Mouse (Mus musculus): ENCODE data around the gene B4galnt4.

Gene B4galnt4

DNA sequence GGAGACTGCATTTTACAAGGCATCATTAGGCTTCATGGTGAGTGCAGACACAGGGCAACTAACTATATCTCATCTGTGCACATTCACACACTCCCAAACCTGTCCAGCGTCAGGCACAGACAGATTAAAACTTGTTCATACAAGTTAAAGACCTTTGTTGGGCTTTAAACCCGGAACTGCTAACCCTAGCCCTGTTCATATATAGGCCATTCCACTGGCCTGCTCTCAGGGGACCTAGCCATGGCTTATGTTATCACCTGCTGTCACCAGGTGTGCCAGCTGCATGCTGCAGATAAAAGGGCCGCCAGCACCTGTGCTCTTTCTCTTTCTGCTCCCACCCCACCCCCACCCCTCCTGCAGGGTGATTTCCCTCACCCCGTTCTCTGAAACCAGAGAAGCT, 18.4 kb upstream of the B4galnt4 start:
- no peak for DNase-seq

GRCm38 (mm10) chr7:141046931-141047580, 13.8 kb upstream of the B4galnt4 start:
- DNase-seq, result peak; percentile 39 to 46

- DNase-seq, result peak; percentile 80 to 86
These were observed 13.2 kb upstream of the B4galnt4 start for GRCm38 (mm10) chr7:141047581-141048225.

DNA sequence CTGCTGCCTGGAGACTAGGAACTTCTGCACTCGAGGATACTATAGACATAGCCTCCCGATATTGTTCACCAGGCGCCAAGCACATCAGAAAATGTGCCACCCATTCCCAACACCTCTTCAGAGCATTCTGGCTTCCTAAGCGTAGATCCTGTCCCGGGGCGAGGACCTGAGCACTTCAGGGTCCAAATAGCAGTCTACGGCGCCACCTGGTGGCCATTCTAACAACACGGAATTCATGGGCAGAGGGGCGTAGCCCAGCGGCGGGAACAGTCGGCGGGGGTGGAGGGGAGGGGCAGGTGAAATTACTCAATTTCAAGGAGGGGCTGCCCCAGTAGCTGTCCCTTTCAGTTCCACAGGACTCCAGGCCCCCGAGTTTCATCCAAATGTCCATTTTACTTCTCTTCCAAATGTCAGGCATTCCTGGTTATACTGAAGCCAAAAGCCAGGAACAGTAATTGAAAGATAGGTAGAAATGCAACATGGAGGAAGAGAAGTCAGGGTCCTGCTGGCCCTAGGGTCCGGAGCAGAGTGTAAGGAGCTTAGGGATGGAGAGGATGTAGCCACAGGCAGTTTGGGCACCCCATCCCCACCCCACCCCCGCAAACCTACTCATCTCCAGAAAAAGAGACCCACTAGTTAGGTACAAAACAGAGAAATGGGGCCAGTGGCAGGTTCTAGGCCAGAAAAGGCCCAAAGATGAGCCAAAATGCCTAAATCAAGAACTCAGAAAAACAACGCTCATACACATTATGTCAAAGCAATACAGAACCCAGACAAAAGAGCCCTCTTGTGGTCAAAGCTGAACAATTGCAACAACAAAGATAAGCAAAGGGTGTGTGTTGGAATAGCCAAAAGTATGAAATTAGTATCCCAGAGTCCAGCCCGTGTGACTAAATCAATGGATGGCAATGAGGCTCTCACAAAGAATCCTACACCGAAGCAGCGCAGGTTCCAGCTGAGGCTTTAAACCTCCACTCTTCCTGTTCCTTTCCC, 12.4 kb upstream of the B4galnt4 start:
- DNase-seq, result peak; percentile 93 to 97

- DNase-seq, result no peak
These were observed 11.6 kb upstream of the B4galnt4 start for GRCm38 (mm10) chr7:141049326-141049725.

DNA sequence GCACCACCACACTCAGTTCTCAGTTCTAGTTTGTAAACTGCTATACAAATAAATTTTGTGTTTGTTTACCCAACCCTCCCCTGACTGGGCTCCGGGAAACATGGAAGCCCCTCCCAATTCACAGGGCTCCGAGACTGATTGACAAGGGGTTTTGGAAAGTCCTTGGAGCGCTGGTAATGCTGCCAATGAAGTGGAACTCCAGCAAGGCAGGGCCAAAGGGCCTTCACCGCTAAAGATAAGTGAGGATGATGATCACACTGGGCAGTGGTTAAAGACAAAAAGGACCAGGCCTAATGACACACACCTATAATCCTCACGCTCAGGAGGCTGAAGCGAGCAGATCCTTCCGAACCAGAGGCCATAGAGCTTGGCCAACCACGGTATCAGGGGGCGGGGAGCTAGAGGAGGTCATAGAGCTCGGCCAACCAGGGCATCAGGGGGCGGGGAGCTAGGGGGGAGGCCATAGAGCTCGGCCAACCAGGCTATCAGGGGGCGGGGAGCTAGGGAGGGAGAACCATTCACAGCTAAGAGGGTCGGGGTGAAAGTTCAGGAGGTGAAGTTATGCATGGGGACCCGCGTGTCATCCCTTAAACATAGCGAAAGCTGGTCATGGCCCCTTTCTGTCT, 9.7 kb upstream of the B4galnt4 start:
- DNase-seq, result no peak

- DNase-seq, result peak in 1 of 2 experiments; percentile 27
These were observed 8.9 kb upstream of the B4galnt4 start for GRCm38 (mm10) chr7:141052016-141052415.

- peak in 1 of 2 experiments; percentile 34 for DNase-seq
These were observed 8.5 kb upstream of the B4galnt4 start for GRCm38 (mm10) chr7:141052421-141052820.

- DNase-seq, result no peak
These were observed 5.1 kb upstream of the B4galnt4 start for GRCm38 (mm10) chr7:141055785-141056184.

DNA sequence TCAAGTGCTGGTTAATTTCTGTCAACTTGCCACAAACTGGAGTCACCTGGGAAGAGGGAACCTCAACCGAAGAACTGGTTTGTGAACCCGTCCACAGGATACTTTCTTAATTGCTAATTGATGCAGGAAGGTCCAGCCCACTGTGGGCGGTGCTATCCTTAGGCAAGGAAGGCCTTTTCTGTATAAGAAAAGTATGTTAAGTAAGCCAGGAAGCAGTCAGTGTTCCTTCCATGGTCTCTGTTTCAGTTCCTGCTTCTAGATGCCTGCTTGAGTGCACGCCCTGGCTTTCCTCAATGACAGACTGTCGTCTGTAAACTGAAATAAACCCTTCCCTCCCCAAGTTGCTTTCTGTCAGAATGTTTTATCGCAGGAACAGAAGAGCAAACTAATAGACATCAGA, 3.9 kb upstream of the B4galnt4 start:
- no peak for DNase-seq

DNA sequence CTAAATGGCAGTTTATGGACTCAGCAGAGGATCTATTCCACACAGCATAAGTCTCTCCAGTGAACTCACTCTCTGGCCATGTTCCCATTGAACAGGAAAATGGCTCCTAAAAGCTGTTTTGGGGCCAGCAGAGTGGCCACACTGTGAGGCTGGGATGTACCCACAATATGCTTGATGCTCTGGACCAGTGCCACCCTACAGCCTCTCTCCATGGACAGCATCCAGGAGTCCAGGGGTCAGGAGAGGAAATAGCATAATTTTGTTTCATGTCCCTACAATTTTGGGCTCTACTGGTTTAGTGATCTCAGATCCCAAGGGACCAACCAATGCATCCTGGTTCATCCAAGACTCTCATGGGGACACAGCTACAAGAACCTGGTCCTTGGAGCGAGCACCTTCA, 3.4 kb upstream of the B4galnt4 start:
- DNase-seq, result peak; percentile 39 to 66

DNA sequence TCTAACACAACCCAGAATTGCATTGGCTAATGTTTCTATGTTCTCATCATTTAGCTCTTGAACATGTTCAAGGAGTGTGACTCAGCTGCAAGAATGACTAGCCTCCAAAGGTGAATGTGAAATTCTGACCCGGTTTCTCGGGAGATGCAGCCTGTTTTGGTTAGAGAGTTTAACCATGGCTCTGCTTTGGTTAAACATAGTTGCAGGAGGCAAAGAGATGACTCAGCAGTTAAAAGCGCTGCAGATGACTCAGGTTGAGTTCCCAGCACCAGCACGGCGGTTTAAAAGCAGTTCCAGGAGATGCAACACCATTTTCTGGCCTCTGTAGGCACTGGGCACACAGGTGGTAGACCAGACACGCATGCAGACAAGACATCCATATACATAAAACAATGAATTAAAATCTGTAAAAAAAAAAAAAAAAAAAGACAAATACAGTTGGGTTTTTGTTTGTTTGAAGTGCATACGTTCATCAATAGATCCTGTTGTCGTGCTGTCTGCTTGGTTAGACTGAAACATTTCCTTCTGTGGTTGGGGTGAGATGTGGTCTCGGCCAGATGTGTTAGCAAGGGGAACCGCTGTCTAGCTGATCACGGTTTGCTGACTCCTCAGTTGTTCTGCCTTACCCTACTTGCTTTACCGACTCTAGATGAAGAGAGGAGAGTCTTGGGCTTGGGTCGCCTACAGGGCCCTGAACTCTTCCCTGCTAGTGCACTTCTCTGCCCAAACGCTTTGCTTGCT, 2.1 kb upstream of the B4galnt4 start:
- no peak for DNase-seq

DNA sequence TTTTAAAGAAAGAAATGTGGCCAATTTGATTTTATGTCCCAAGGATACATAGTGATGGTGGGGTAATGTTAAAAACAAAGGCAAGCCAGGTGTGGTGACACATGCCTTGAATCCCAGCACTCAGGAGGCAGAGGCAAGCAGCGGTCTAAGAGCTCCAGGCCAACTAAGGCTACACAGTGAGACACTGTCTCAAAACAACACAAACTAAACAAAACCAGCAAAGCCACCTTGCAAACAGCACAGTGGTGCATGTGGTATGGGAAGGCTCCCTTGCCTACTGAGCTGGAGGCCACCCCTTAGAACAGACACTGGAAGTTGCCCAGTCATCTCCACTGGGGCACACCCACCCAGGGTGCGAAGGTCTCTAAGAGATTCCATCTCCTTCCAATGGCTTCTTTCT, 975 bp upstream of the B4galnt4 start:
- no peak for DNase-seq

DNA sequence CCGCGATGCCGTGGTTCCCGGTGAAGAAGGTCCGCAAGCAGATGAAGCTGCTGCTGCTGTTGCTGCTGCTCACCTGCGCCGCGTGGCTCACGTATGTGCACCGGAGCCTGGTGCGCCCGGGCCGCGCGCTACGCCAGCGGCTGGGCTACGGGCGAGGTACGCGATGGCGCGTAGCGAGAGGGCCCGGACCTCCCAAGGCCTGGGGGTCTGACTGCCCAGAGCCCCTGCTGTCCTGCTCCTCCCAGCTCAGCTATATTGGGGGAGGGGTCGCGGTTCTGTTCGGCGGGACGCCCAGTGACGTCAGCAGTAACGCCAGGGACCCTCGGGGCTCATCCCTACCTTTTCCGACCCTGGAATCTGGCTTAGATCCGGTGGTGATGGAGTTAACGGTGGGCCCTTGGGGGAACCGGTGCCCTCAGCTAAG, 377 bp downstream of the B4galnt4 start:
- DNase-seq, result no peak

DNA sequence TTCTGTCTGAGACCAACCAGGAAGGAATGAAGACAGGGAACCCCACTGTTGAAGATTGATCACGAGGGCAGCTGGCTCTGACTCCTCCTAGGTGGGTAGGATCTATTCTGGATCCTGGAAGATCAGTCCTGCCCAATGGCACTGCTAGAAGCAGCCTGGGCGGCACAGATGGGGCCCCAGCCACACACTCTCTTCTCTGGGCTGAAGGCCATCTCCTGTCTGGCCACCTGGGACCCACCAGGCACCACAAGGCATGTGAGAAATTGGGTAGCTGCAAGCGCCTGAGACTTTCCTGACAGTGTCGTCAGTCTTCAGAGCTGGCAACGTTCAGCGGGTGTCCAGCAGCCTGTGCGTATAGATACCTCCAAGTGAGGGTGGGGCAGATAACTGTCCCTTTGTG, 1.6 kb downstream of the B4galnt4 start:
- DNase-seq, result no peak

GRCm38 (mm10) chr7:141063353-141063752, 2.4 kb downstream of the B4galnt4 start:
- no peak for DNase-seq

GRCm38 (mm10) chr7:141064175-141064574, 3.3 kb downstream of the B4galnt4 start:
- no peak for DNase-seq

- peak; percentile 34 to 76 for DNase-seq
These were observed 3.7 kb downstream of the B4galnt4 start for GRCm38 (mm10) chr7:141064576-141064975.

- no peak for DNase-seq
These were observed 7.4 kb downstream of the B4galnt4 start for GRCm38 (mm10) chr7:141068351-141068750.

DNA sequence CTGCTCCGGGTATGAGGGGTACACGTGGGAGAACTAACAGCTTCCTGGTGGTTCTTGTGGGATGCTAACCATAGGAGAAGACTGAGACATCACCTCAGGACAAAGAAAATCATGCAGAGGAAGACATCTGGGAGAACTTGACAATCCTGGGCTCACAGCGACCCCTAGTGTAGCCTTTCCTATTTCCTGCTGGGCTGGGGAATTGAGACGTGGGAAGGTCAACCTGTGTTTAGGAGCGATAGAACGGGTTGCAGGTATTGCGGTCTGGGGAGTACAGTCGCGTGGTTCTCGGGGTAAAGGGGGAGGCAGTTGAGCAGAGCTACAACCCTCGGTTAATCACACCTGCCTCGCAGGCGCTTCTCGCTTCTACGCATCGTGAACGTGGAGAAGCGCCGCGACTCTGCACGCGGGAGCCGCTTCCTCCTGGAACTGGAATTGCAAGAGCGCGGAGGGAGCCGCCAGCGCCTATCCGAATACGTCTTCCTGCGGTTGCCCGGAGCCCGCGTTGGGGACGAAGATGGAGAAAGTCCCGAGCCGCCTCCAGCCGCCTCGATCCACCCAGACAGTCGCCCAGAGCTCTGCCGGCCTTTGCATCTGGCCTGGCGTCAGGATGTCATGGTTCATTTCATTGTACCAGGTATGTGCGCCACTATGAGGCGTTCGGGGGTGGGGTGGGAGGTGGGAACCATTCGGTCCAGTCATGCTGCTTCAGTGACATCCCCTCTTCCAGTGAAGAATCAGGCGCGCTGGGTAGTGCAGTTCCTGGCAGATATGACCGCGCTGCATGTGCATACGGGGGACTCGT, 9.4 kb downstream of the B4galnt4 start:
- DNase-seq, result peak; percentile 75 to 94

All from kidney, postnatal 36 days (tissue).